Mouse (Mus musculus) midbrain, embryonic 13.5 days (tissue): Measurements from ENCODE around the gene Mbip. TPM values are rescaled to one million over a fixed set of nuclear protein-coding genes. Genes with fewer than 3 reads are reported as not detected.

Experiments
- ATAC-seq: fragments of 200-750 bp; cut with Nextera tagmentation; 2 replicates; pipeline ENCODE4 v1.8.0; 2017; ENCODE audit warnings: mild to moderate bottlenecking, moderate TSS enrichment, moderate library complexity
- H3K27ac ChIP-seq: fragments of 300-500 bp; sonication (generic); 2 replicates; pipeline ENCODE4 v1.5.1; 2015; ENCODE audit warnings: inconsistent platforms, mild to moderate bottlenecking, moderate library complexity
- H3K27me3 ChIP-seq: fragments of 300-500 bp; sonication (generic); 2 replicates; pipeline ENCODE4 v1.6.1; 2015; ENCODE audit warnings: mild to moderate bottlenecking, inconsistent platforms
- H3K36me3 ChIP-seq: fragments of 300-500 bp; sonication (generic); 2 replicates; pipeline ENCODE4 v1.6.1; 2015; ENCODE audit warnings: mild to moderate bottlenecking, inconsistent platforms
- H3K4me1 ChIP-seq: fragments of 300-500 bp; sonication (generic); replicated peaks from 2 replicates; pipeline ENCODE4 v1.6.1; 2015; ENCODE audit warnings: inconsistent platforms
- H3K4me2 ChIP-seq: fragments of 300-500 bp; sonication (generic); replicated peaks from 2 replicates; pipeline ENCODE4 v1.6.1; 2015; ENCODE audit warnings: moderate library complexity, mild to moderate bottlenecking, inconsistent platforms
- H3K4me3 ChIP-seq: fragments of 300-500 bp; sonication (generic); replicated peaks from 2 replicates; pipeline ENCODE4 v1.5.1; 2015; ENCODE audit warnings: mild to moderate bottlenecking, inconsistent platforms
- H3K9ac ChIP-seq: fragments of 300-500 bp; sonication (generic); replicated peaks from 2 replicates; pipeline ENCODE4 v1.6.1; 2015; ENCODE audit warnings: mild to moderate bottlenecking, inconsistent platforms
- H3K9me3 ChIP-seq: fragments of 300-500 bp; sonication (generic); 2 replicates; pipeline ENCODE4 v1.6.1; 2016; ENCODE audit warnings: mild to moderate bottlenecking, inconsistent platforms
- WGBS: fragments of 180-500 bp; shearing (Covaris S2); methylation state at CpG from one replicate; pipeline ENCODE4 v1.1.7; 2015; 5-methylcytosine and 5-hydroxymethylcytosine counted together
- polyA plus RNA-seq: library from polyadenylated mRNA; unstranded; fragments of >200 nt; fragmentation: Nextera tagmentation; extraction: Ambion mirVana; gene quantifications from 2 replicates; pipeline ENCODE4 v1.2.1, GENCODE M21; 2015

Gene Mbip
- polyA plus RNA-seq, 1 experiment from 2014 or later: 51.1 TPM

DNA sequence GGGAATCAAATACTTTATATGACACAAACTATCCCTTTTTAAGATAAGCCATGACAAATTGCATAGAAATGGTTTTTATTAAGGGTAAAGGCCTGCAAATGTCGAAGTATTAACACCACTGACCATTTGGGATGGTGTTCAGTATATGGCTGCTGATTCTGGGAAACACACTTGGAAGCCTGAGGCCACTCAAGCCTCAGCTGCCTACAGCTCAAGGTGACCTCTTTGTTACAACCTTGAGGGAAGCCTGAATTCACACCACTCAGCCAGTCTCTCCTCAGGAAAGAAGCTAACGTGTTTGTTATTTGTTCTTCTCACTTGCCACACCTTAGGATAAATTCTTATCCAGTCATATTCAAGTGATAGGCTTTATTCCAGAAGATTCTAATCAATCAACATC is 61.5 kb downstream of the Mbip start:
- no peak for ATAC-seq
- Histone ChIP-seq H3K36me3 (no peaks in the 10 kb centered on the region), H3K27ac (no peak overlapping the region), H3K9ac (no peak overlapping the region), H3K9me3 (no peaks in the 10 kb centered on the region), H3K4me3 (no peak overlapping the region), H3K4me2 (no peak overlapping the region), H3K4me1 (no peaks in the 10 kb centered on the region), H3K27me3 (no peaks in the 10 kb centered on the region)
- WGBS: 88% methylated on average over 2 of the region's 2 CpGs

DNA sequence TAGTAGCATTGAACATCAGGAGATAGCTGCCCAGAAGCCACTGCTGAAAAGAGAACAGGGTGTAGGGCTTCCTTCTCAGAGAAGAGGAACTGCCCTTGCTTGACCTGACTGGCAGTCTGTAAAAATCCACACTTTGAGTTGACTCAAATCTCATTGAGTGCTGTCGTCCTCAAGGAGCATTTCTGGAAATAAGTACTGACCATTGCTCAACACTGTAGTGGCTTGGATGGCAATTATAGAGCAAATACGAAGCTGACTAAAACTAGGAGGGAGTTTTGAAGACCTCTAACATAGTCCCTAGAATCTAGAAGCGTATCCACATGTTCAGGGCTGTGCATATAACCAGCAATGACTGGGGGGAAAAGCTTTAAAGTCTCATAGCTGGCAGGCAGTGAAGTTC is 64.0 kb downstream of the Mbip start:
- no peak overlapping the region for H3K9ac ChIP-seq
- no peaks in the 10 kb centered on the region for H3K36me3 ChIP-seq
- no peaks in the 10 kb centered on the region for H3K4me1 ChIP-seq
- no peak overlapping the region for H3K4me3 ChIP-seq
- H3K4me2 ChIP-seq: no peak overlapping the region
- no peak overlapping the region for H3K27ac ChIP-seq
- no peaks in the 10 kb centered on the region for H3K9me3 ChIP-seq
- WGBS: 88% methylated on average over 3 of the region's 3 CpGs
- peaks cover 3% of the 10 kb centered on the region; the same call in 1 of the 2 replicates for H3K27me3 ChIP-seq
- ATAC-seq: no peak

Other genes starting within 250 kb of the Mbip start
- gene Nkx2-1, start 191.0 kb upstream of the Mbip start, polyA plus RNA-seq: 6.2 and 9.2 TPM in 2 replicates